Mouse (Mus musculus) embryonic facial prominence, embryonic 15.5 days (tissue): ENCODE data around the gene Hrct1. TPM values are rescaled to one million over a fixed set of nuclear protein-coding genes. Genes with fewer than 3 reads are reported as not detected.

Experiments
- ATAC-seq: fragments of 200-750 bp; cut with Nextera tagmentation; 2 replicates; pipeline ENCODE4 v1.8.0; 2017; ENCODE audit warnings: low read depth, moderate TSS enrichment; ENCODE audit not compliant: insufficient number of reproducible peaks, low FRiP score, low TSS enrichment
- H3K27ac ChIP-seq: fragments of 300-500 bp; sonication (generic); replicated peaks from 2 replicates; pipeline ENCODE4 v1.5.1; 2015; ENCODE audit warnings: mild to moderate bottlenecking, inconsistent platforms
- H3K27me3 ChIP-seq: fragments of 300-500 bp; sonication (generic); 2 replicates; pipeline ENCODE4 v1.6.1; 2015; ENCODE audit warnings: inconsistent platforms
- H3K36me3 ChIP-seq: fragments of 300-500 bp; sonication (generic); 2 replicates; pipeline ENCODE4 v1.6.1; 2015; ENCODE audit warnings: mild to moderate bottlenecking, inconsistent platforms
- H3K4me1 ChIP-seq: fragments of 300-500 bp; sonication (generic); 2 replicates; pipeline ENCODE4 v1.6.1; 2015; ENCODE audit warnings: inconsistent platforms
- H3K4me2 ChIP-seq: fragments of 300-500 bp; sonication (generic); replicated peaks from 2 replicates; pipeline ENCODE4 v1.6.1; 2015; ENCODE audit warnings: mild to moderate bottlenecking, inconsistent platforms
- H3K4me3 ChIP-seq: fragments of 300-500 bp; sonication (generic); replicated peaks from 2 replicates; pipeline ENCODE4 v1.5.1; 2015; ENCODE audit warnings: mild to moderate bottlenecking, inconsistent platforms
- H3K9ac ChIP-seq: fragments of 300-500 bp; sonication (generic); 2 replicates; pipeline ENCODE4 v1.6.1; 2015; ENCODE audit warnings: inconsistent platforms
- H3K9me3 ChIP-seq: fragments of 300-500 bp; sonication (generic); replicated peaks from 2 replicates; pipeline ENCODE4 v1.6.1; 2016; ENCODE audit warnings: inconsistent platforms
- WGBS: fragments of 180-500 bp; shearing (Covaris S2); methylation state at CpG from one replicate; pipeline ENCODE4 v1.1.7; 2015; 5-methylcytosine and 5-hydroxymethylcytosine counted together
- polyA plus RNA-seq: library from polyadenylated mRNA; unstranded; fragments of >200 nt; fragmentation: Nextera tagmentation; extraction: Ambion mirVana; gene quantifications from 2 replicates; pipeline ENCODE4 v1.2.1, GENCODE M21; 2015

Hrct1 gene
- polyA plus RNA-seq, 1 experiment from 2014 or later: 0.99 TPM

GRCm38 (mm10) chr4:43728576-43728954 lies 1.6 kb downstream of the Hrct1 start:
- no peak overlapping the region for H3K4me2 ChIP-seq
- WGBS: 31% methylated on average over 4 of the region's 5 CpGs
- no peak overlapping the region for H3K9ac ChIP-seq
- no peaks in the 10 kb centered on the region for H3K27me3 ChIP-seq
- peak overlapping the region; percentile 23; the same call in 1 of the 2 replicates for H3K27ac ChIP-seq
- no peaks in the 10 kb centered on the region for H3K36me3 ChIP-seq
- H3K9me3 ChIP-seq: no peaks in the 10 kb centered on the region
- no peak overlapping the region for H3K4me3 ChIP-seq
- H3K4me1 ChIP-seq: peaks cover 37% of the 10 kb centered on the region
- ATAC-seq: 0 out of 2 replicates have a peak, but pooled peaks have one; percentile 3

- Histone ChIP-seq H3K36me3 (no peaks in the 10 kb centered on the region), H3K27me3 (no peaks in the 10 kb centered on the region), H3K4me3 (no peak overlapping the region), H3K9me3 (no peaks in the 10 kb centered on the region), H3K4me2 (no peak overlapping the region), H3K4me1 (peaks cover 37% of the 10 kb centered on the region), H3K27ac (peak overlapping the region; percentile 22; the same call in 1 of the 2 replicates), H3K9ac (no peak overlapping the region)
- no peak for ATAC-seq
- WGBS: 59% methylated on average over 3 of the region's 3 CpGs
Observed at GRCm38 (mm10) chr4:43729126-43729525, 2.1 kb downstream of the Hrct1 start.

GRCm38 (mm10) chr4:43729794-43730550 lies 3.0 kb downstream of the Hrct1 start, which contains the start of gene Spaar:
Gene Spaar, plus strand, starts transcription at chr4:43730034.
- no peaks in the 10 kb centered on the region for H3K36me3 ChIP-seq
- no peak within 1 kb of the TSS for H3K4me2 ChIP-seq
- no peak within 1 kb of the TSS for H3K9ac ChIP-seq
- H3K27ac ChIP-seq: peak within 1 kb of the TSS; percentile 22; the same call in 1 of the 2 replicates
- peaks cover 37% of the 10 kb centered on the region for H3K4me1 ChIP-seq
- no peaks in the 10 kb centered on the region for H3K9me3 ChIP-seq
- H3K27me3 ChIP-seq: no peaks in the 10 kb centered on the region
- WGBS: 64% methylated on average over 14 of the region's 14 CpGs
- no peak within 1 kb of the TSS for H3K4me3 ChIP-seq
- ATAC-seq: no peak

- ATAC-seq: no peak
- no peak overlapping the region for H3K9ac ChIP-seq
- WGBS: 76% methylated on average over 21 of the region's 21 CpGs
- H3K27ac ChIP-seq: no peak overlapping the region
- no peaks in the 10 kb centered on the region for H3K9me3 ChIP-seq
- H3K4me2 ChIP-seq: no peak overlapping the region
- H3K27me3 ChIP-seq: no peaks in the 10 kb centered on the region
- H3K4me1 ChIP-seq: peaks cover 37% of the 10 kb centered on the region
- no peaks in the 10 kb centered on the region for H3K36me3 ChIP-seq
- no peak overlapping the region for H3K4me3 ChIP-seq
Observed at GRCm38 (mm10) chr4:43730750-43731297, 3.8 kb downstream of the Hrct1 start.

GRCm38 (mm10) chr4:43732171-43732570 lies 5.2 kb downstream of the Hrct1 start:
- no peaks in the 10 kb centered on the region for H3K9me3 ChIP-seq
- WGBS: 19% methylated on average over 1 of the region's 1 CpGs
- ATAC-seq: no peak
- no peak overlapping the region for H3K4me3 ChIP-seq
- no peak overlapping the region for H3K27ac ChIP-seq
- H3K4me2 ChIP-seq: no peak overlapping the region
- peaks cover 25% of the 10 kb centered on the region for H3K4me1 ChIP-seq
- no peak overlapping the region for H3K9ac ChIP-seq
- no peaks in the 10 kb centered on the region for H3K36me3 ChIP-seq
- no peaks in the 10 kb centered on the region for H3K27me3 ChIP-seq

GRCm38 (mm10) chr4:43733186-43733585 lies 6.2 kb downstream of the Hrct1 start:
- WGBS: 77% methylated on average over 5 of the region's 5 CpGs
- Histone ChIP-seq H3K27ac (no peak overlapping the region), H3K4me1 (peaks cover 15% of the 10 kb centered on the region), H3K27me3 (no peaks in the 10 kb centered on the region), H3K4me3 (no peak overlapping the region), H3K9ac (no peak overlapping the region), H3K4me2 (no peak overlapping the region), H3K9me3 (no peaks in the 10 kb centered on the region), H3K36me3 (no peaks in the 10 kb centered on the region)
- no peak for ATAC-seq

GRCm38 (mm10) chr4:43737144-43737543 lies 10.2 kb downstream of the Hrct1 start:
- Histone ChIP-seq H3K4me1 (no peaks in the 10 kb centered on the region), H3K27ac (no peak overlapping the region), H3K27me3 (no peaks in the 10 kb centered on the region), H3K4me2 (no peak overlapping the region), H3K9me3 (no peaks in the 10 kb centered on the region), H3K36me3 (no peaks in the 10 kb centered on the region), H3K9ac (no peak overlapping the region), H3K4me3 (no peak overlapping the region)
- ATAC-seq: no peak
- 57% methylated on average over 6 of the region's 6 CpGs for WGBS

GRCm38 (mm10) chr4:43738989-43739674 lies 12.1 kb downstream of the Hrct1 start:
- no peak for ATAC-seq
- no peak overlapping the region for H3K27ac ChIP-seq
- no peaks in the 10 kb centered on the region for H3K36me3 ChIP-seq
- H3K4me2 ChIP-seq: no peak overlapping the region
- WGBS: 74% methylated on average over 8 of the region's 8 CpGs
- no peaks in the 10 kb centered on the region for H3K27me3 ChIP-seq
- no peak overlapping the region for H3K4me3 ChIP-seq
- H3K4me1 ChIP-seq: no peaks in the 10 kb centered on the region
- H3K9me3 ChIP-seq: no peaks in the 10 kb centered on the region
- no peak overlapping the region for H3K9ac ChIP-seq

- Histone ChIP-seq H3K4me3 (no peak overlapping the region), H3K27ac (no peak overlapping the region)
- WGBS: 53% methylated on average over 5 of the region's 5 CpGs
Observed at GRCm38 (mm10) chr4:43741526-43741925, 14.5 kb downstream of the Hrct1 start.

GRCm38 (mm10) chr4:43742637-43743036 lies 15.6 kb downstream of the Hrct1 start:
- H3K36me3 ChIP-seq: no peaks in the 10 kb centered on the region
- no peaks in the 10 kb centered on the region for H3K4me1 ChIP-seq
- no peak for ATAC-seq
- no peaks in the 10 kb centered on the region for H3K27me3 ChIP-seq
- H3K9ac ChIP-seq: no peak overlapping the region
- WGBS: 34% methylated on average over 4 of the region's 4 CpGs
- H3K4me3 ChIP-seq: no peak overlapping the region
- H3K4me2 ChIP-seq: no peak overlapping the region
- no peak overlapping the region for H3K27ac ChIP-seq
- no peaks in the 10 kb centered on the region for H3K9me3 ChIP-seq

More at GRCm38 (mm10) chr4:43741526-43741925, 14.5 kb downstream of the Hrct1 start:
- H3K4me1 ChIP-seq: no peaks in the 10 kb centered on the region
- H3K9ac ChIP-seq: no peak overlapping the region
- no peak for ATAC-seq
- H3K36me3 ChIP-seq: no peaks in the 10 kb centered on the region
- H3K4me2 ChIP-seq: no peak overlapping the region
- H3K27me3 ChIP-seq: no peaks in the 10 kb centered on the region
- H3K9me3 ChIP-seq: no peaks in the 10 kb centered on the region

GRCm38 (mm10) chr4:43743099-43743498 lies 16.1 kb downstream of the Hrct1 start:
- H3K4me3 ChIP-seq: no peak overlapping the region
- no peak overlapping the region for H3K4me2 ChIP-seq
- no peak overlapping the region for H3K27ac ChIP-seq
- 52% methylated on average over 1 of the region's 1 CpGs for WGBS
- H3K9ac ChIP-seq: no peak overlapping the region
- no peaks in the 10 kb centered on the region for H3K36me3 ChIP-seq
- no peaks in the 10 kb centered on the region for H3K27me3 ChIP-seq
- no peak for ATAC-seq
- no peaks in the 10 kb centered on the region for H3K4me1 ChIP-seq
- H3K9me3 ChIP-seq: no peaks in the 10 kb centered on the region
